Mouse (Mus musculus) erythroblast, embryonic 14.5 days (primary cell): ENCODE measurements around the gene Sst. TPM values are rescaled to one million over a fixed set of nuclear protein-coding genes. Genes with fewer than 3 reads are reported as not detected.

Experiments
- H3K27me3 ChIP-seq: 2 replicates; pipeline ENCODE4 v1.6.1; 2012; ENCODE audit warnings: inconsistent platforms; ENCODE audit not compliant: control insufficient read depth
- H3K36me3 ChIP-seq: 2 replicates; pipeline ENCODE4 v1.6.1; 2012; ENCODE audit warnings: mild to moderate bottlenecking, inconsistent platforms; ENCODE audit not compliant: control insufficient read depth
- H3K4me1 ChIP-seq: 2 replicates; pipeline ENCODE4 v1.6.1; 2012; ENCODE audit warnings: inconsistent platforms; ENCODE audit not compliant: control insufficient read depth
- H3K4me3 ChIP-seq: replicated peaks from 2 replicates; pipeline ENCODE3; 2012; ENCODE audit warnings: moderate library complexity, mild to moderate bottlenecking, inconsistent platforms
- H3K9me3 ChIP-seq: 2 replicates; pipeline ENCODE4 v1.6.1; 2012; ENCODE audit warnings: low read length, inconsistent platforms, mixed read lengths; ENCODE audit not compliant: control insufficient read depth
- GATA1 ChIP-seq: IDR thresholded peaks from 2 replicates; pipeline ENCODE4 v1.6.1; 2012; ENCODE audit warnings: low read length, inconsistent platforms, mixed read lengths
- TAL1 ChIP-seq: IDR thresholded peaks from 3 replicates; pipeline ENCODE4 v1.6.1; 2012; ENCODE audit warnings: low read length, inconsistent platforms, mixed read lengths
- polyA plus RNA-seq: library from polyadenylated mRNA; stranded (reverse); fragments of >175 nt; gene quantifications from 2 replicates; pipeline ENCODE4 v1.2.3, GENCODE M21; 2012

The Sst gene
- not detected in 2 replicates for polyA plus RNA-seq

GRCm38 (mm10) chr16:23890636-23891035 is at the start of gene Sst:
Gene Sst (minus strand): TSS chr16:23890958.
- Histone ChIP-seq H3K36me3 (no peaks in the 10 kb centered on the region), H3K4me1 (no peaks in the 10 kb centered on the region), H3K4me3 (no peak within 1 kb of the TSS), H3K9me3 (no peaks in the 10 kb centered on the region), H3K27me3 (peaks cover 5% of the 10 kb centered on the region; the same call in 1 of the 2 replicates)
- no peak for TF ChIP-seq GATA1

- Histone ChIP-seq H3K27me3 (no peaks in the 10 kb centered on the region), H3K36me3 (no peaks in the 10 kb centered on the region), H3K4me3 (no peak overlapping the region), H3K9me3 (no peaks in the 10 kb centered on the region), H3K4me1 (no peaks in the 10 kb centered on the region)
- TF ChIP-seq TAL1 (no peak), GATA1 (no peak)
Observed at GRCm38 (mm10) chr16:23934397-23934796, 43.6 kb upstream of the Sst start.

- H3K36me3 ChIP-seq: no peaks in the 10 kb centered on the region
- peaks cover 5% of the 10 kb centered on the region; the same call in 1 of the 2 replicates for H3K9me3 ChIP-seq
- no peaks in the 10 kb centered on the region for H3K4me1 ChIP-seq
- TF ChIP-seq TAL1 (no peak), GATA1 (no peak)
- no peak within 1 kb of the TSS for H3K4me3 ChIP-seq
- H3K27me3 ChIP-seq: no peaks in the 10 kb centered on the region
Observed at GRCm38 (mm10) chr16:23932294-23932693, 41.5 kb upstream of the Sst start, which contains the start of gene Rtp2. Gene Rtp2 (minus strand): TSS chr16:23932394.

GRCm38 (mm10) chr16:23931275-23931674 is 40.5 kb upstream of the Sst start:
- peaks cover 6% of the 10 kb centered on the region; the same call in 1 of the 2 replicates for H3K9me3 ChIP-seq
- H3K27me3 ChIP-seq: no peaks in the 10 kb centered on the region
- TF ChIP-seq TAL1 (no peak), GATA1 (no peak)
- H3K4me3 ChIP-seq: no peak overlapping the region
- H3K36me3 ChIP-seq: no peaks in the 10 kb centered on the region
- no peaks in the 10 kb centered on the region for H3K4me1 ChIP-seq

GRCm38 (mm10) chr16:23930426-23931073 is 39.8 kb upstream of the Sst start:
- no peaks in the 10 kb centered on the region for H3K36me3 ChIP-seq
- H3K27me3 ChIP-seq: no peaks in the 10 kb centered on the region
- TF ChIP-seq GATA1: no peak
- TF ChIP-seq TAL1: no peak
- H3K4me1 ChIP-seq: no peaks in the 10 kb centered on the region
- no peak overlapping the region for H3K4me3 ChIP-seq
- peaks cover 6% of the 10 kb centered on the region; the same call in 1 of the 2 replicates for H3K9me3 ChIP-seq

GRCm38 (mm10) chr16:23927301-23928114 is 36.8 kb upstream of the Sst start:
- TF ChIP-seq TAL1: no peak
- Histone ChIP-seq H3K9me3 (peaks cover 6% of the 10 kb centered on the region; the same call in 1 of the 2 replicates), H3K36me3 (no peaks in the 10 kb centered on the region), H3K4me3 (no peak overlapping the region), H3K27me3 (no peaks in the 10 kb centered on the region), H3K4me1 (no peaks in the 10 kb centered on the region)

- TF ChIP-seq GATA1: no peak
- no peak for TF ChIP-seq TAL1
- no peak overlapping the region for H3K4me3 ChIP-seq
Observed at GRCm38 (mm10) chr16:23922906-23923305, 32.1 kb upstream of the Sst start.

GRCm38 (mm10) chr16:23921697-23922096 is 30.9 kb upstream of the Sst start:
- Histone ChIP-seq H3K4me1 (no peaks in the 10 kb centered on the region), H3K36me3 (no peaks in the 10 kb centered on the region)
- TF ChIP-seq TAL1 (no peak), GATA1 (no peak)

More at GRCm38 (mm10) chr16:23922906-23923305, 32.1 kb upstream of the Sst start:
- Histone ChIP-seq H3K9me3 (peaks cover 6% of the 10 kb centered on the region; the same call in 1 of the 2 replicates), H3K36me3 (no peaks in the 10 kb centered on the region), H3K27me3 (no peaks in the 10 kb centered on the region), H3K4me1 (no peaks in the 10 kb centered on the region)

GRCm38 (mm10) chr16:23919418-23919817 is 28.7 kb upstream of the Sst start:
- no peaks in the 10 kb centered on the region; the same call in 1 of the 2 replicates for H3K9me3 ChIP-seq
- H3K36me3 ChIP-seq: no peaks in the 10 kb centered on the region
- TF ChIP-seq TAL1: no peak
- TF ChIP-seq GATA1: no peak
- no peaks in the 10 kb centered on the region for H3K27me3 ChIP-seq
- H3K4me3 ChIP-seq: no peak overlapping the region
- no peaks in the 10 kb centered on the region for H3K4me1 ChIP-seq

More at GRCm38 (mm10) chr16:23921697-23922096, 30.9 kb upstream of the Sst start:
- Histone ChIP-seq H3K9me3 (no peaks in the 10 kb centered on the region; the same call in 1 of the 2 replicates), H3K4me3 (no peak overlapping the region), H3K27me3 (no peaks in the 10 kb centered on the region)
